Mouse (Mus musculus): ENCODE results near the gene Synj1.

Synj1 gene

GRCm38 (mm10) chr16:90941246-90941645 lies 69.9 kb downstream of the Synj1 start:
- Histone ChIP-seq H3K36me3 (ENCODE audit: control insufficient read depth, insufficient read depth, low read length, poor library complexity, severe bottlenecking) (peaks cover 6% of the 10 kb centered on the region), H3K27me3 (ENCODE audit: control insufficient read depth, insufficient read depth, low read length, poor library complexity, severe bottlenecking) (no peaks in the 10 kb centered on the region)
- DNase-seq (ENCODE audit: low read depth, low spot score): no peak

GRCm38 (mm10) chr16:90934687-90935328 lies 76.3 kb downstream of the Synj1 start, which contains the start of gene Cfap298:
Gene Cfap298, minus strand, starts transcription at chr16:90935114.
- Histone ChIP-seq H3K36me3 (ENCODE audit: control insufficient read depth, insufficient read depth, low read length, poor library complexity, severe bottlenecking) (peaks cover 5% of the 10 kb centered on the region; the same call in 1 of the 2 replicates), H3K27me3 (ENCODE audit: control insufficient read depth, insufficient read depth, low read length, poor library complexity, severe bottlenecking) (no peaks in the 10 kb centered on the region)
- DNase-seq (ENCODE audit: low read depth, low spot score): peak; percentile 97

- no peaks in the 10 kb centered on the region for H3K27me3 ChIP-seq (ENCODE audit: control insufficient read depth, insufficient read depth, low read length, poor library complexity, severe bottlenecking)
- DNase-seq (ENCODE audit: low read depth, low spot score): no peak
These were observed 76.9 kb downstream of the Synj1 start for GRCm38 (mm10) chr16:90934193-90934686.

GRCm38 (mm10) chr16:90933534-90934176 lies 77.5 kb downstream of the Synj1 start:
- Histone ChIP-seq H3K36me3 (ENCODE audit: control insufficient read depth, insufficient read depth, low read length, poor library complexity, severe bottlenecking) (peaks cover 4% of the 10 kb centered on the region; the same call in 1 of the 2 replicates), H3K27me3 (ENCODE audit: control insufficient read depth, insufficient read depth, low read length, poor library complexity, severe bottlenecking) (no peaks in the 10 kb centered on the region)
- DNase-seq (ENCODE audit: low read depth, low spot score): no peak

More at GRCm38 (mm10) chr16:90934193-90934686, 76.9 kb downstream of the Synj1 start:
- H3K36me3 ChIP-seq (ENCODE audit: control insufficient read depth, insufficient read depth, low read length, poor library complexity, severe bottlenecking): peaks cover 5% of the 10 kb centered on the region; the same call in 1 of the 2 replicates

GRCm38 (mm10) chr16:90927446-90927845 lies 83.7 kb downstream of the Synj1 start:
- Histone ChIP-seq H3K27me3 (ENCODE audit: control insufficient read depth, insufficient read depth, low read length, poor library complexity, severe bottlenecking) (no peaks in the 10 kb centered on the region), H3K36me3 (ENCODE audit: control insufficient read depth, insufficient read depth, low read length, poor library complexity, severe bottlenecking) (no peaks in the 10 kb centered on the region)
- no peak for DNase-seq (ENCODE audit: low read depth, low spot score)

- DNase-seq (ENCODE audit: low read depth, low spot score): peak; percentile 40
These were observed 85.6 kb downstream of the Synj1 start for GRCm38 (mm10) chr16:90925461-90925860.

GRCm38 (mm10) chr16:90924606-90925370 lies 86.3 kb downstream of the Synj1 start:
- H3K27me3 ChIP-seq (ENCODE audit: control insufficient read depth, insufficient read depth, low read length, poor library complexity, severe bottlenecking): no peaks in the 10 kb centered on the region

More at GRCm38 (mm10) chr16:90925461-90925860, 85.6 kb downstream of the Synj1 start:
- no peaks in the 10 kb centered on the region for H3K27me3 ChIP-seq (ENCODE audit: control insufficient read depth, insufficient read depth, low read length, poor library complexity, severe bottlenecking)
- no peaks in the 10 kb centered on the region for H3K36me3 ChIP-seq (ENCODE audit: control insufficient read depth, insufficient read depth, low read length, poor library complexity, severe bottlenecking)

GRCm38 (mm10) chr16:90921471-90922159 lies 89.5 kb downstream of the Synj1 start:
- DNase-seq (ENCODE audit: low read depth, low spot score): no peak
- H3K27me3 ChIP-seq (ENCODE audit: control insufficient read depth, insufficient read depth, low read length, poor library complexity, severe bottlenecking): no peaks in the 10 kb centered on the region

More at GRCm38 (mm10) chr16:90924606-90925370, 86.3 kb downstream of the Synj1 start:
- H3K36me3 ChIP-seq (ENCODE audit: control insufficient read depth, insufficient read depth, low read length, poor library complexity, severe bottlenecking): no peaks in the 10 kb centered on the region
- DNase-seq (ENCODE audit: low read depth, low spot score): no peak

GRCm38 (mm10) chr16:90917156-90917555 lies 94.0 kb downstream of the Synj1 start:
- Histone ChIP-seq H3K36me3 (ENCODE audit: control insufficient read depth, insufficient read depth, low read length, poor library complexity, severe bottlenecking) (no peaks in the 10 kb centered on the region), H3K27me3 (ENCODE audit: control insufficient read depth, insufficient read depth, low read length, poor library complexity, severe bottlenecking) (no peaks in the 10 kb centered on the region)
- DNase-seq (ENCODE audit: low read depth, low spot score): no peak

More at GRCm38 (mm10) chr16:90921471-90922159, 89.5 kb downstream of the Synj1 start:
- H3K36me3 ChIP-seq (ENCODE audit: control insufficient read depth, insufficient read depth, low read length, poor library complexity, severe bottlenecking): no peaks in the 10 kb centered on the region

- DNase-seq (ENCODE audit: low read depth, low spot score): no peak
- Histone ChIP-seq H3K36me3 (ENCODE audit: control insufficient read depth, insufficient read depth, low read length, poor library complexity, severe bottlenecking) (no peaks in the 10 kb centered on the region), H3K27me3 (ENCODE audit: control insufficient read depth, insufficient read depth, low read length, poor library complexity, severe bottlenecking) (no peaks in the 10 kb centered on the region)
These were observed 95.0 kb downstream of the Synj1 start for GRCm38 (mm10) chr16:90916040-90916481.

GRCm38 (mm10) chr16:90911766-90912165 lies 99.3 kb downstream of the Synj1 start:
- Histone ChIP-seq H3K27me3 (ENCODE audit: control insufficient read depth, insufficient read depth, low read length, poor library complexity, severe bottlenecking) (no peaks in the 10 kb centered on the region), H3K36me3 (ENCODE audit: control insufficient read depth, insufficient read depth, low read length, poor library complexity, severe bottlenecking) (no peaks in the 10 kb centered on the region)
- DNase-seq (ENCODE audit: low read depth, low spot score): no peak

- no peak for DNase-seq (ENCODE audit: low read depth, low spot score)
- Histone ChIP-seq H3K27me3 (ENCODE audit: control insufficient read depth, insufficient read depth, low read length, poor library complexity, severe bottlenecking) (no peaks in the 10 kb centered on the region), H3K36me3 (ENCODE audit: control insufficient read depth, insufficient read depth, low read length, poor library complexity, severe bottlenecking) (no peaks in the 10 kb centered on the region)
These were observed 100.1 kb downstream of the Synj1 start for GRCm38 (mm10) chr16:90910855-90911533.

GRCm38 (mm10) chr16:90907250-90907649 lies 103.9 kb downstream of the Synj1 start:
- DNase-seq (ENCODE audit: low read depth, low spot score): no peak
- Histone ChIP-seq H3K27me3 (ENCODE audit: control insufficient read depth, insufficient read depth, low read length, poor library complexity, severe bottlenecking) (no peaks in the 10 kb centered on the region), H3K36me3 (ENCODE audit: control insufficient read depth, insufficient read depth, low read length, poor library complexity, severe bottlenecking) (no peaks in the 10 kb centered on the region)

GRCm38 (mm10) chr16:90903300-90903699 lies 107.8 kb downstream of the Synj1 start:
- no peaks in the 10 kb centered on the region for H3K36me3 ChIP-seq (ENCODE audit: control insufficient read depth, insufficient read depth, low read length, poor library complexity, severe bottlenecking)
- DNase-seq (ENCODE audit: low read depth, low spot score): no peak
- H3K27me3 ChIP-seq (ENCODE audit: control insufficient read depth, insufficient read depth, low read length, poor library complexity, severe bottlenecking): no peaks in the 10 kb centered on the region

All from splenic B cell, adult 2 months (primary cell).